Mouse (Mus musculus): ENCODE results near the gene 2300009A05Rik.

Gene 2300009A05Rik

DNA sequence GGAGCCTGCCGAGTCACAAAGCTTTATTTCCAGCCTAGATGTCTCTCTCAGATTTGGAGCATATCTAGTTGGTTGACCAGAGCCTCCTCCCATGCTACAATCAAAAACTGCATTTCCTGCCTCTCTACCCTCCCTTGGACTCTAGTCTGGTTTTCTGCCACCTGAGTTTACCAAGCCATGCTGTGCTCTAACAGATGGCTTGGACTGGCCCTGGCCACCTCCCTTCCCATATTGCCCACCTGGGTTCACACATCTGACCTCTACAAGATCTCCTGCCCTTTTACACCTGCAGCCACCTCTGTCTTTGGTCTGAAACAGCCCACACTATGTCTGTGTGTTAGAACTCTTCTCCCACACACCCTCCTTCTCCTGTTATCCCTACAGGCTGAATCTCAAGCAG is 50.9 kb downstream of the 2300009A05Rik start:
- no peak for DNase-seq (ENCODE audit: low spot score)

DNA sequence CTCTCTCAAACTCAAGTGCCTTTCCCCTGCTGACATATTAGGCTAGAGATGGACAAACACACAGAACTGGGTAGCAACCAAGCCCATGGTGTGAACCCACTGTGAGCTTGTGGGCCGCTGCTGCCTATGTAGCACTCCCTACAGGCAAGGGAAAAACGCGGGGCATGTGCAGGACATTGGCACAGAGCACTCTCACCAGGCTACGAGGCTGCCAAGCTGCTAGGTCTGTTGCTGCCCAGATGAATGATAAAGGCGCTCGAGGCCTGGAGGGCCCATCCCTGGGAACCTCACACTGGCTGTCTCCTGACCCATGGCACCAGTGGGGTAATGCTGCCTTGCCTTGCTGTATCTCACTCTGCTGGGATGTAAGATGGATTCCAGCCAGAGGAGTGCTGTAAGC is 53.0 kb downstream of the 2300009A05Rik start:
- no peak for DNase-seq (ENCODE audit: low spot score)

Measured in ovary, postnatal 10 days (tissue).